Mouse (Mus musculus) CH12.LX (cell line): ENCODE results near the gene Ddx28. TPM values are rescaled to one million over a fixed set of nuclear protein-coding genes. Genes with fewer than 3 reads are reported as not detected.

ENCODE experiments used
- DNase-seq: peaks from one replicate; pipeline ENCODE4 v3.0.0-alpha.2; 2013; ENCODE audit errors: extremely low read depth
- H3K27ac ChIP-seq: 2 replicates; pipeline ENCODE4 v1.5.1; 2012; ENCODE audit warnings: low read depth, mild to moderate bottlenecking, control low read depth, moderate library complexity; ENCODE audit not compliant: insufficient read depth
- H3K27me3 ChIP-seq: replicated peaks from 2 replicates; pipeline ENCODE3; 2012; ENCODE audit warnings: inconsistent platforms
- H3K36me3 ChIP-seq, 2 experiments: replicated peaks in 1 of 2; 2 replicates each; pipeline versions ENCODE3 to v1.6.1; 2012; ENCODE audit warnings: inconsistent platforms in 1 of 2, low read length in 1 of 2, mild to moderate bottlenecking in 1 of 2, mixed read lengths in 1 of 2, moderate library complexity in 1 of 2; ENCODE audit not compliant: control insufficient read depth in 1 of 2, insufficient read depth in 1 of 2
- H3K4me1 ChIP-seq, 2 experiments: 2 replicates each; pipeline ENCODE4 v1.6.1; 2012; ENCODE audit warnings: inconsistent platforms in 1 of 2, moderate library complexity in 1 of 2; ENCODE audit not compliant: insufficient read depth in 2 of 2, control insufficient read depth in 1 of 2
- H3K4me2 ChIP-seq: 2 replicates; pipeline ENCODE4 v1.6.1; 2012; ENCODE audit warnings: low read depth, mild to moderate bottlenecking, control low read depth; ENCODE audit not compliant: poor library complexity, insufficient read depth, severe bottlenecking
- H3K4me3 ChIP-seq, 3 experiments: fragments of 150-350 bp in 1 of 3; sonication (generic) in 1 of 3; replicated peaks in 1 of 3; 2 replicates each; pipeline versions ENCODE3 to v1.5.1; 2011 to 2012; ENCODE audit warnings: low read depth in 2 of 3, low read length in 2 of 3, mild to moderate bottlenecking in 2 of 3, moderate library complexity in 2 of 3, control low read depth in 1 of 3, improper control_type of control experiment in 1 of 3, inconsistent platforms in 1 of 3, mixed read lengths in 1 of 3; ENCODE audit not compliant: poor library complexity in 1 of 3
- H3K79me2 ChIP-seq: replicated peaks from 2 replicates; pipeline ENCODE4 v1.6.1; 2012; ENCODE audit warnings: mild to moderate bottlenecking, moderate library complexity; ENCODE audit not compliant: control insufficient read depth, poor library complexity, insufficient read depth, severe bottlenecking; ENCODE audit errors: extremely low read depth
- H3K9ac ChIP-seq: 2 replicates; pipeline ENCODE4 v1.6.1; 2012; ENCODE audit warnings: low read depth, mild to moderate bottlenecking, control low read depth, moderate library complexity; ENCODE audit not compliant: insufficient read depth
- H3K9me3 ChIP-seq: replicated peaks from 2 replicates; pipeline ENCODE3; 2012; ENCODE audit warnings: low read length, inconsistent platforms, mixed read lengths
- BHLHE40 ChIP-seq: IDR thresholded peaks from 2 replicates; pipeline ENCODE4 v1.6.1; 2011; ENCODE audit warnings: mild to moderate bottlenecking, low read depth, low read length, improper control_type of control experiment
- E2F4 ChIP-seq: IDR thresholded peaks from 2 replicates; pipeline ENCODE4 v1.6.1; 2011; ENCODE audit warnings: low read depth, low read length, improper control_type of control experiment; ENCODE audit not compliant: insufficient replicate concordance
- ELF1 ChIP-seq: IDR thresholded peaks from 2 replicates; pipeline ENCODE4 v1.6.1; 2014; ENCODE audit warnings: low read depth, mild to moderate bottlenecking, inconsistent platforms, low read length, improper control_type of control experiment
- EP300 ChIP-seq: IDR thresholded peaks from 2 replicates; pipeline ENCODE4 v1.6.1; 2011; ENCODE audit warnings: low read length, improper control_type of control experiment
- ETS1 ChIP-seq: conservative IDR thresholded peaks from 2 replicates; pipeline ENCODE4 v1.6.1; 2012; ENCODE audit warnings: low read depth, mild to moderate bottlenecking, inconsistent platforms, low read length, improper control_type of control experiment, moderate library complexity
- HCFC1 ChIP-seq: IDR thresholded peaks from 2 replicates; pipeline ENCODE4 v1.6.1; 2012; ENCODE audit warnings: low read depth, mild to moderate bottlenecking, inconsistent platforms, low read length, improper control_type of control experiment
- JUN ChIP-seq: IDR thresholded peaks from 2 replicates; pipeline ENCODE4 v1.6.1; 2011; ENCODE audit warnings: low read depth, mild to moderate bottlenecking, low read length, improper control_type of control experiment, moderate library complexity; ENCODE audit not compliant: insufficient read depth
- MAFK ChIP-seq: IDR thresholded peaks from 2 replicates; pipeline ENCODE4 v1.6.1; 2011; ENCODE audit warnings: low read length, improper control_type of control experiment; ENCODE audit not compliant: insufficient replicate concordance
- MAZ ChIP-seq: IDR thresholded peaks from 2 replicates; pipeline ENCODE4 v1.6.1; 2012; ENCODE audit warnings: low read depth, mild to moderate bottlenecking, inconsistent platforms, low read length, improper control_type of control experiment, moderate library complexity
- MEF2A ChIP-seq: IDR thresholded peaks from 2 replicates; pipeline ENCODE4 v1.6.1; 2014; ENCODE audit warnings: low read depth, mild to moderate bottlenecking, inconsistent platforms, low read length, improper control_type of control experiment, borderline replicate concordance
- MYC ChIP-seq: IDR thresholded peaks from 2 replicates; pipeline ENCODE4 v1.6.1; 2011; ENCODE audit warnings: low read depth, mild to moderate bottlenecking, improper control_type of control experiment, low read length
- NELFE ChIP-seq: IDR thresholded peaks from 2 replicates; pipeline ENCODE4 v1.6.1; 2011; ENCODE audit warnings: low read depth, low read length, improper control_type of control experiment
- PAX5 ChIP-seq: IDR thresholded peaks from 2 replicates; pipeline ENCODE4 v1.6.1; 2012; ENCODE audit warnings: low read length, inconsistent platforms, mixed read lengths
- POLR2AphosphoS2 ChIP-seq: IDR thresholded peaks from 2 replicates; pipeline ENCODE4 v1.6.1; 2011; ENCODE audit warnings: low read depth, low read length, improper control_type of control experiment
- RAD21 ChIP-seq: IDR thresholded peaks from 2 replicates; pipeline ENCODE4 v1.6.1; 2011; ENCODE audit warnings: low read depth, mild to moderate bottlenecking, low read length, improper control_type of control experiment, moderate library complexity
- RCOR1 ChIP-seq: conservative IDR thresholded peaks from 2 replicates; pipeline ENCODE4 v1.6.1; 2012; ENCODE audit warnings: low read depth, mild to moderate bottlenecking, inconsistent platforms, low read length, improper control_type of control experiment
- SIN3A ChIP-seq: IDR thresholded peaks from 2 replicates; pipeline ENCODE4 v1.6.1; 2012; ENCODE audit warnings: low read length, improper control_type of control experiment, inconsistent platforms
- TBP ChIP-seq: conservative IDR thresholded peaks from 2 replicates; pipeline ENCODE4 v1.6.1; 2011; ENCODE audit warnings: low read depth, low read length, improper control_type of control experiment
- TCF12 ChIP-seq: IDR thresholded peaks from 2 replicates; pipeline ENCODE4 v1.6.1; 2014; ENCODE audit warnings: low read depth, mild to moderate bottlenecking, inconsistent platforms, low read length, improper control_type of control experiment
- UBTF ChIP-seq: IDR thresholded peaks from 2 replicates; pipeline ENCODE4 v1.6.1; 2012; ENCODE audit warnings: low read depth, mild to moderate bottlenecking, inconsistent platforms, low read length, improper control_type of control experiment, moderate library complexity
- USF1 ChIP-seq: IDR thresholded peaks from 2 replicates; pipeline ENCODE4 v1.6.1; 2014; ENCODE audit warnings: low read depth, mild to moderate bottlenecking, inconsistent platforms, low read length, improper control_type of control experiment
- ZKSCAN1 ChIP-seq: IDR thresholded peaks from 2 replicates; pipeline ENCODE4 v1.6.1; 2012; ENCODE audit warnings: low read depth, inconsistent platforms, low read length, improper control_type of control experiment, borderline replicate concordance
- ZMIZ1 ChIP-seq: IDR thresholded peaks from 2 replicates; pipeline ENCODE4 v1.6.1; 2012; ENCODE audit warnings: low read depth, mild to moderate bottlenecking, inconsistent platforms, low read length, improper control_type of control experiment
- dilution Hi-C: fragments of 300-500 bp; cut with MboI; formaldehyde crosslinking; loops from 2 replicates; pipeline ENCODE4 v1.14.3; 2020; ENCODE audit warnings: low sequenced_read_pairs; ENCODE audit not compliant: extremely low pct_unique_long_range_greater_than_20kb, extremely low pct_ligation_motif_present
- in situ Hi-C: fragments of 300-500 bp; cut with MboI; formaldehyde crosslinking; loops from 3 replicates; pipeline ENCODE4 v1.14.3; 2019; ENCODE audit warnings: low sequenced_read_pairs, low pct_ligation_motif_present, low pct_unique_long_range_greater_than_20kb, mixed read lengths
- polyA plus RNA-seq: library from polyadenylated mRNA; unstranded; fragments of >175 nt; gene quantifications from 2 replicates; pipeline ENCODE4 v1.2.1, GENCODE M21; 2012; ENCODE audit warnings: low read depth; ENCODE audit not compliant: insufficient read length
- total RNA-seq, 2 experiments: library from RNA; depleted of rRNA; stranded (reverse); fragments of 300-350 nt in 1 of 2; fragments of >200 nt in 1 of 2; gene quantifications; 2 replicates each; pipeline ENCODE4 v1.2.3; 2012 to 2014

Ddx28 gene
- total and polyA plus RNA-seq, 3 experiments = 15.5 to 21.8 (median 19.8) TPM

DNA sequence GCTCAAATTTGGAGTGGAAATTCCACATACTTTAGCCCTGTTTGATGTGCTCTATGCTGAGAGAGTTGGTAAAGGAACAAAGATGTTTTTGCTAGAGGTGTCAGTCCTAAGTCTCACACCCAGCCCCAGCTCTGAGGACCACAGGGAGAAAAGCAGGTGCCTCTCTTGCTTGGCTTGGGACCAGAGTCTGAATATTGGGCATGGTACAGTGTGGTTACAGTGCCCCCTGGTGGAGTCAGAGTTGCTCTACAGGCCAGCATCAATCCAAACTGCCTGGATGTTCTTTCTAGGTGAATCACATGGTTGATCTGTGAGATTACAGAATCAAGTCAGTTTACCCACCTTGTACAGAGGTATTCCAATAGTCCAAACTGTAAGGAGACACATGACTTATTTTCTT, 10.8 kb upstream of the Ddx28 start (continued):
- 0 out of 2 replicates have a peak, but pooled peaks have one; percentile 33 for TF ChIP-seq ELF1
- TF ChIP-seq MAFK = no peak
- 0 out of 2 replicates have a peak, but pooled peaks have one; percentile 58 for TF ChIP-seq RCOR1
- TF ChIP-seq ZKSCAN1 = no peak
- TF ChIP-seq MYC = peak; percentile 59
- no peak for TF ChIP-seq ZMIZ1
- TF ChIP-seq SIN3A = peak; percentile 49; the same call in 1 of the 2 replicates
- no peak for TF ChIP-seq TBP
- TF ChIP-seq, all 38 proteins: peak for 18

DNA sequence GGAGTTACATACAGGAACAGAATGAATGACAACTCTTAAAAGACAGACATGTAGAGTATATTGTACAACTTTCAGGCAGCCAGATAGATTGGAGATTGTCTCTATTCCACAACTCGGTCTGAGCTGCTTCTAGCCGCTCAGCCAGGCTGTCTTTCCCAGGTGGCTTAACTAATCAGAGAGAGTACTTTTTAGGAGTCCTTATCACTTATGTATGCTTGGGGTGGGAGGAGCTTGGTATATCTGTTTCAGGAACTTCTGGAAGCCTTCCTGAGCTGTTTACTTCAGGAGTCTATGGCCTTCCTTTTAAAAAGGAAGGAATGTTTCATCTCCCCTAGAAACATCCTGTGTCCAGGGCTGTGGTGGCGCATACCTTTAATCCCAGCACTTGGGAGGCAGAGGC, 6.4 kb upstream of the Ddx28 start:
- in situ Hi-C loops (no loop called here), dilution Hi-C loops (no loop called here)
- H3K4me2 ChIP-seq = no peak overlapping the region
- H3K27ac ChIP-seq = no peak overlapping the region
- H3K9ac ChIP-seq = no peak overlapping the region
- DNase-seq = no peak
- H3K79me2 ChIP-seq = no peaks in the 10 kb centered on the region
- TF ChIP-seq TCF12 (no peak), NELFE (no peak), MEF2A (no peak), PAX5 (no peak), ETS1 (no peak), MYC (no peak), RAD21 (no peak), MAZ (no peak), USF1 (no peak), MAFK (no peak), UBTF (no peak), TBP (no peak), ZMIZ1 (no peak), JUN (no peak), HCFC1 (no peak), EP300 (no peak), E2F4 (no peak), POLR2AphosphoS2 (no peak), BHLHE40 (no peak)
- no peak overlapping the region for H3K4me3 ChIP-seq
- H3K36me3 ChIP-seq = peaks cover 30 to 75% of the 10 kb centered on the region in 2 experiments
- H3K9me3 ChIP-seq = no peaks in the 10 kb centered on the region
- no peaks in the 10 kb centered on the region for H3K4me1 ChIP-seq
- H3K27me3 ChIP-seq = no peaks in the 10 kb centered on the region
